Mouse (Mus musculus): ENCODE results near the gene Gm14190.
"Not testable (repeated sequence)": the region's sequence is repeated elsewhere in the genome, so short reads cannot be mapped to it uniquely, and the experiment has no call there.

Gene Gm14190

DNA sequence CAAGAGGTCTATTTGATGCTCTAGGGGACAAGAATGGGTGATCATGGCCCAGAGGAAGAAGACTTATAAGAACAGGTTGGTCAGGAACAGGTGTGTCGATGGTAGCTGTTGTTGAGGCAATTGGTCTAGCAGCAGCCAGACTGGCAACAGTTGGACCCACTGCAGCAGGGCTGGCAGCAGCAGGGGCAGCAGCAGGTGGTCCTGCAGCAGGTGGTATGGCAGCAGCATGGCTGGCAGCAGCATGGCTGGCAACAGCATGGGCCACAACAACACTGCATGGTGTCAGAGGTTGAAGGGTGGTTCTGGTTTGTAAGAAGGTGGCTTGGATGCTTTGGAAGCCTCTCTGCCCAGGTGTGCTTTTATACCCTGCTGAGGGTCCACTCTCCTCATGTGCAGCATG is at the start of gene Gm14190:
Gm14190 (minus strand) TSS at position 278 of the 400 bp plus-strand sequence.
- in situ Hi-C loops (cut with MboI; ENCODE audit: low pct_unique_long_range_greater_than_20kb in 1 of 2, low sequenced_read_pairs in 2 of 2, unreplicated experiment in 1 of 2): no loop called here

DNA sequence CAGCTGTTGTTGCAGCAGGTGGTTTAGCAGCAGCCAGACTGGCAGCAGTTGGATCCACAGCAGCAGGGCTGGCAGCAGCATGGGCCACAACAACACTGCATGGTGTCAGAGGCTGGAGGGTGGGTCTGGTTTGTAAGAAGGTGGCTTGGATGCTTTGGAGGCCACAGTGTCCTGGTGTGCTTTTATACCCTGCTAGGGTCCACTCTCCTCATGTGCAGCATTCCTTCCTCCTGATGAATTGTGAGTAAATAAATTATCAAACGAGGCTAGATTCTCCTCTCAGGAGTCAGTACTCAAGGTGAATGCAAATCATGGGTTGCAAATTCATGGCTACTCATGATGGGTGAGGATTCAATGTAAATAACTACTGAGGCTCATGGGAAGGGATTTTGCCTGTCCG is 43.6 kb upstream of the Gm14190 start, which contains the start of gene Gm14180:
Gm14180 (minus strand) TSS at position 101 of the 400 bp plus-strand sequence.
- in situ Hi-C loops (cut with MboI; ENCODE audit: low pct_unique_long_range_greater_than_20kb in 1 of 2, low sequenced_read_pairs in 2 of 2, unreplicated experiment in 1 of 2): no loop called here

DNA sequence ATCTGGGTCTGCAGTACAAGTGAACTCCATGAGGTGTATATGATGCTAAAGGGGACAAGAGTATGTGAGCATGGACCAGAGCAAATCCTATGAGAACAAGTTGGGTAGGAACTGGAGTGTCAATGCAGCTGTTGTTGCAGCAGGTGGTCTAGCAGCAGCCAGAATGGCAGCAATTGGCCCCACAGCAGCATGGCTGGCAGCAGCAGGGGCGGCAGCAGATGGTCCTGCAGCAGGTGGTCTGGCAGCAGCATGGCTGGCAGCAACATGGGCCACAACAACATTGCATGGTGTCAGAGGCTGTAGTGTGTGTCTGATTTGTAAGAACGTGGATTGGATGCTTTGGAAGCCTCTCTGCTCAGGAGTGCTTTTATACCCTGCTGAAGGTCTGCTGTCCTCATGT is 33.5 kb upstream of the Gm14190 start:
- in situ Hi-C loops (cut with MboI; ENCODE audit: low pct_unique_long_range_greater_than_20kb in 1 of 2, low sequenced_read_pairs in 2 of 2, unreplicated experiment in 1 of 2): no loop called here

DNA sequence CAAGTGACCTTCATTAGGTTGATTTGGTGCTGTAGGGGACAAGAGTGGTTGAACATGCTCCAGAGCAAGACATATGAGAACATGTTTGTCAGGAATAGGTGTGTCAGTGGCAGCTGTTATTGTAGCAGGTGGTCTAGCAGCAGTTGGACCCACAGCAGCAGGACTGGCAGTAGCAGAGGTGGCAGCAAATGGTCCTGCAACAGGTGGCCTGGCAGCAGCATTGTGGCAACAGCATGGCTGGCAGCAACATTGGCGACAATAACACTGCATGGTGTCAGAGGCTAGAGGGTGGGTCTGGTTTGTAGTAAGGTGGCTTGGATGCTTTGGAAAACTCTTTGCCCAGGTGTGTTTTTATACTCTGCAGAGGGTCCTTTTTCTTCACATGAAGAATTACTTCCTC is 28.2 kb upstream of the Gm14190 start:
- in situ Hi-C loops (cut with MboI; ENCODE audit: low pct_unique_long_range_greater_than_20kb in 1 of 2, low sequenced_read_pairs in 2 of 2, unreplicated experiment in 1 of 2): no loop called here

DNA sequence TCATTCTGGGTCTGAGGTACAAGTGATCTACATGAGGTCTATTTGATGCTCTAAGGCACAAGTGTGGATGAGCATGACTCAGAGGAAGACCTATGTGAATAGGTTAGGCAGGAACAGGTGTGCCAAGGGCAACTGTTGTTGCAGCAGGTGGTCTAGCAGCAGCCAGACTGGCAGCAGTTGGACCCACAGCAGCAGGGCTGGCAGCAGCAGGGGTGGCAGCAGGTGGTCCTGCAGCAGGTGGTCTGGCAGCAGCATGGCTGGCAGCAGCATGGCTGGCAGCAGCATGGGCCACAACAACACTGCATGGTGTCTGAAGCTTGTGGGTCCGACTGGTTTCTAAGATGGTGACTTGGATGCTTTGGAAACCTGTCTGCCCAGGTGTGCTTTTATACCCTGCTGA is 5.3 kb downstream of the Gm14190 start:
- in situ Hi-C loops (cut with MboI; ENCODE audit: low pct_unique_long_range_greater_than_20kb in 1 of 2, low sequenced_read_pairs in 2 of 2, unreplicated experiment in 1 of 2): not testable (repeated sequence)

DNA sequence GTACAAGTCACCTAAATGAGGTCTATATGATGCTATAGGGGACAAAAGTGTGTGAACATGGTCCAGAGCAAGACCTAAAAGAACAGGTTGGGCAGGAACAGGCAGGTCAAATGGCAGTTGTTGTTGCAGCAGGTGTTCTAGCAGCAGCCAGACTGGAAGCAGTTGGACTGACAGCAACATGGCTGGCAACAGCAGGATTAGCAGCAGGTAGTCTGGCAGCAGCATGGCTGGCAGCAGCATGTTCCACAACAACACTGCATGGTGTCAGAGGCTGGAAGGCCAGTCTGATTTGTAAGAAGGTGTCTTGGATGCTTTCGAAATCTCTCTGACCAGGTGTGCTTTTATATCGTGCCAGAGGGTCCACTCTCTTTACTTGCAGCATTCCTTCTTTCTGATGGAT is 7.1 kb downstream of the Gm14190 start:
- in situ Hi-C loops (cut with MboI; ENCODE audit: low pct_unique_long_range_greater_than_20kb in 1 of 2, low sequenced_read_pairs in 2 of 2, unreplicated experiment in 1 of 2): no loop called here

DNA sequence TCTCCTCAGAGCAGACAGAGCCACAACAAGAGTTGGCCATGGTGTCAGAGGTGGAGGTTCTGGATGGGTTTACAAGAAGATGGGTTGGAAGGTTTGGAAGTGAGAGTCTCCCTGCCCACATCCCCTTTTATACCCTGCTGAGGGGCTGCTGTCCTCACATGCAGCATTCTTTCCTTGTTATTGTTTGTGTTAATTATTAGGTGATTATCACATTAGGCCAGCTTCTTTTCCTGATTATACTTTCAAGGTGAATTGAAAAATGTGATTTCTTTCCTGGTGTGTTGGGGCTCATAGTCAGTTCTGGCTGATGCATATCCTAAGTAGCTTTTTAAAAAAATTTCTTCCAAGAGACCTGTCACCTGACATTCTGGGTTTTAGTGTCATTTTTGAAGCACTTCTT is 24.7 kb downstream of the Gm14190 start, which contains the start of gene Krtap4-6:
Krtap4-6 (minus strand) TSS at position 101 of the 400 bp plus-strand sequence.
- in situ Hi-C loops (cut with MboI; ENCODE audit: low pct_unique_long_range_greater_than_20kb in 1 of 2, low sequenced_read_pairs in 2 of 2, unreplicated experiment in 1 of 2): no loop called here

DNA sequence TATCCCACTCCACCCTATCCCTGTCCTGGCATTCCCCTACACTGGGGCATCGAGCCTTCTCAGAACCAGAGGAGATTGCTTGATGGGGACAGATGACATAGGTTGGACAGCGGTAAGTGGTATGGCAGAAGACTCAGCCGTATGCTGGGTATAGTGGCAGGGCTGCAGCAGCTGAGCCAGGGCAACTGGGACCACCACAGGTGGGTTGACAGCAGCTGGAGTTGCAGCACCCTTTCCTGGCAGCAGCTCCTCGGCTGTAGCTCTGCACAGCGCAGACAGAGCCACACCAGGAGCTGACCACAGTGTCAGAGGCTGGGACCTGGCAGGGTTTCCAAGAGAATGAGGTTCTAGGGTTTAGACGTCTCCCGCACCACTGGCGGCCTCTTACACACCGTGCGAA is 27.7 kb downstream of the Gm14190 start:
- in situ Hi-C loops (cut with MboI; ENCODE audit: low pct_unique_long_range_greater_than_20kb in 1 of 2, low sequenced_read_pairs in 2 of 2, unreplicated experiment in 1 of 2): no loop called here

DNA sequence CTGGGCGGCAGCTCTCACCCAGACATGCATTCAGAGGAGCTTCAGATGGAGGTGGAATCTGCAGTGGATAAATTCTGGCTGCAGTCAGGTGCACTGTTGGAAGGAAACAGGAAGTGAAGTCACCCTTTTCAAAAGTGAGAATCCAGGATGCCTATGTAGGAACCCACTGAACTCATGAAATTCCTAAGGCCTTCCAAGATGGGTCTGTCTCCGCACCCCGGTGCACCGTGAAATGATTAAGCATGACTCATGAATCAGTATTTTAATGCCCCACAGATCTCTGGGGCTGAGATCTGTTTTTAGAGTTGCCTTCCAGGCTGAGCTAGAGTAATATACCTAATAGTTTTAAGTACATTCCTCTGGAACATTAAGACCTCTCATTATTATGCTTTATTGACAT is 31.3 kb downstream of the Gm14190 start:
- in situ Hi-C loops (cut with MboI; ENCODE audit: low pct_unique_long_range_greater_than_20kb in 1 of 2, low sequenced_read_pairs in 2 of 2, unreplicated experiment in 1 of 2): no loop called here

DNA sequence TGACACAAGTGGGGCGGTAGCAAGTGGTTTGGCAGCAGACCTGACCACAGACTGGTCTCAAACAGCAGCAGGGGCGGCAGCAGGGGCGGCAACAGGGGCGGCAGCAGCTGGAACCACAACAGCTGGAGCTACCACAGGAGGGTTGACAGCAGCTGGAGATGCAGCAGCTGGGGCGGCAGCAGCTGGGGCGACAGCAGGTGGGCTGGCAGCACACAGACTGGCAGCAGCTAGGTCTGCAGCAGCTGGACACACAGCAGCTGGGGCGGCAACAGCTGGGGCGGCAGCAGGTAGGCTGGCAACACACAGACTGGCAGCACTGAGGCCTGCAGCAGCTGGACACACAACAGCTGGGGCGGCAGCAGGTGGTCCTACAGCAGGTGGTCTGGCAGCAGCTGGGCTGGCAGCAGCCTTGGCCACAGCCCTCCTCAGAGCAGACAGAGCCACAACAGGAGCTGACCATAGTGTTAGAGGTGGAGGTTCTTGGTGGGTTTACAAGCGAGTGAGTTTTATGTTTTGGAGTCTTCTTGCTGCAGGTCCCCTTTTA is 32.0 kb downstream of the Gm14190 start, which contains the start of gene Gm11563:
Gm11563 (minus strand) TSS at position 494 of the 544 bp plus-strand sequence.
- in situ Hi-C loops (cut with MboI; ENCODE audit: low pct_unique_long_range_greater_than_20kb in 1 of 2, low sequenced_read_pairs in 2 of 2, unreplicated experiment in 1 of 2): not testable (repeated sequence)

DNA sequence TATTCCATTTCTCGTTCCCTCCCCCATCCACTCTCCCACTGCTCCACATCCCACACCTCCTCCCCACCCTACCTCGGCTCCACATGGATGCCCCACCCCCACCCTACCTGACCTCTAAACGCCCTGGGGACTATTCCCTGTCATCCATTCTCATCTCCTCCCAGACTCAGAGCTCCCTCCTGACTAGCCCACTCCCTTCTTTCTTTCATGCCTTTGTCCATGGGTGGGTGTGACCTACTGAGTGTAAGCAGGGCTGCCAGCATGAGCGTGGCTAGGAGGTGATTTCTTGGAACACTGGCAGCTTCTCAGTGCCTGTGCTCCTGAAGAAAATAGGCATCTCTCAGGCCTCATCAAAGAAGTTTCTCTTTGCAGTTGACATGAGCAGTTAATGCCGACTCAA is 33.5 kb downstream of the Gm14190 start:
- in situ Hi-C loops (cut with MboI; ENCODE audit: low pct_unique_long_range_greater_than_20kb in 1 of 2, low sequenced_read_pairs in 2 of 2, unreplicated experiment in 1 of 2): no loop called here

DNA sequence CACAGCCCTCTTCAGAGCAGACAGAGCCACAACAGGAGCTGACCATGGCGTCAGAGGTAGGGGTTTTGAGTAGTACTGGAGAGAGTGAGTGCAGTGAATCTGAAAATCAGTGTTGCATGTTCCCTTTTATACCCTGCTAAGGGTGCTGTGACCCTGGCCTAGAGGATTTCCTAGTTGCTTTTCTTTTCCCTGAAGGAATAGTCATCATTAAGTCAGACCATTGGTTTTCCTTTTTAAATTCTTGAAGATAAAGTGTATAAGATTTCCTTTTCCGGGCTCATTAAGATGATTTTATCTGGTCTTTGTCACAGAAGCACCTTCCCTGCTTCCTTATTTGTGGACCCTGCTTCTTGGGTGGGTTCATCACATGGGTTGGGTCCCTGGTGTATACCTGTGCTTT is 40.4 kb downstream of the Gm14190 start, which contains the start of gene Gm11555:
Gm11555 (minus strand) TSS at position 101 of the 400 bp plus-strand sequence.
- in situ Hi-C loops (cut with MboI; ENCODE audit: low pct_unique_long_range_greater_than_20kb in 1 of 2, low sequenced_read_pairs in 2 of 2, unreplicated experiment in 1 of 2): no loop called here

DNA sequence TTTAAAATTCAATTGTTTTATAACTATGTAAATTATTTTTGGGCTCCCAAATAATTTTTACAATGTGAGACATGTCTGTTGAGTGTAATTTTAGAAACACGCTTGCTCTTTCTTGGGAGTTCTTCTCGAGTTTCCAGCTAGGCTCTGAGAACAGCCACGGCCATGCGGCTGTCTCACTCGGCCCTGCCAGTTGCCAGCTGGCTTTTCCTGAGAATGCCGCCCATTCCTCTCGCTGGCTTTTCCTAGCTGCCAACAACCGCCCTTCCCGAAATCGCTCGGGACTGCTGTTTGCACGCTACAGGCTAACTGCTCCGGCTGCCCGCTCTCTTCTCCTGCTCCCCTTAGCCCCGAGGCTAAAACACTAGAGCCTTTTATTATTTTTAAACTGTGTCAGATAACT is 44.1 kb downstream of the Gm14190 start:
- in situ Hi-C loops (cut with MboI; ENCODE audit: low pct_unique_long_range_greater_than_20kb in 1 of 2, low sequenced_read_pairs in 2 of 2, unreplicated experiment in 1 of 2): no loop called here

DNA sequence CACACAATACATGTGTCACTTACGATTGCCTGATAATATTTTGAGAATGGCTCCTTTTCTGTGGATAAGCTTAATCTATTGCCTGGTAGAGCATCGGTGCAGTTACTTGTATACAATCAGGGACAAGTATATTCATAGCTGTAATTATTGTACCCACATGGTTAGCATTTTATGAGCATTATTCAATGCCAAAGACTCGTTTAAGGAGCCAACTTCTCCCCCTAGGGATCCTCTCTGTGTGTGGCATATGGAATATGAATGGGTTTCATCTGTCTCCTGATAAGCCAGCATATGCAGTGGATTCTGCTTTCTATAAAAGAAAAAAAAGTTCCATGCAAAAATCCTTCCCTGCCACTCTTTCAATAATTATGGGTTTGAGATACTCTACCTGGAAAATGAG is 46.2 kb downstream of the Gm14190 start:
- in situ Hi-C loops (cut with MboI; ENCODE audit: low pct_unique_long_range_greater_than_20kb in 1 of 2, low sequenced_read_pairs in 2 of 2, unreplicated experiment in 1 of 2): no loop called here

DNA sequence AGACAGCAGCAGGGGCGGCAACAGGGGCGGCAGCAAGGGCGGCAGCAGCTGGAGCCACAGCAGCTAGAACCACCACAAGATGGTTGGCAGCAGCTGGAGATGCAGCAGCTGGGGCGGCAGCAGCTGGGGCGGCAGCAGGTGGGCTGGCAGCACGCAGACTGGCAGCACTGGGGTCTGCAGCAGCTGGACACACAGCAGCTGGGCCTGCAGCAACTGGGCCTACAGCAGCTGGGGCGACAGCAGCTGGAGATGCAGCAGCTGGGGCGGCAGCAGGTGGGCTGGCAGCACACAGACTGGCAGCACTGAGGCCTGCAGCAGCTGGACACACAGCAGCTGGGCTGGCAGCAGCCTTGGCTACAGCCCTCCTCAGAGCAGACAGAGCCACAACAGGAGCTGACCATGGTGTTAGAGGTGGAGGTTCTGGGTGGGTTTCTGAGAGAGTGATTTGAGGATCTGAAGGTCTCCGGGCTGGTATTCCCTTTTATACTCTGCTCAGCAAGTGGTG is 46.9 kb downstream of the Gm14190 start, which contains the start of gene Krtap4-7:
Krtap4-7 (minus strand) TSS at position 455 of the 505 bp plus-strand sequence.
- in situ Hi-C loops (cut with MboI; ENCODE audit: low pct_unique_long_range_greater_than_20kb in 1 of 2, low sequenced_read_pairs in 2 of 2, unreplicated experiment in 1 of 2): not testable (repeated sequence)

DNA sequence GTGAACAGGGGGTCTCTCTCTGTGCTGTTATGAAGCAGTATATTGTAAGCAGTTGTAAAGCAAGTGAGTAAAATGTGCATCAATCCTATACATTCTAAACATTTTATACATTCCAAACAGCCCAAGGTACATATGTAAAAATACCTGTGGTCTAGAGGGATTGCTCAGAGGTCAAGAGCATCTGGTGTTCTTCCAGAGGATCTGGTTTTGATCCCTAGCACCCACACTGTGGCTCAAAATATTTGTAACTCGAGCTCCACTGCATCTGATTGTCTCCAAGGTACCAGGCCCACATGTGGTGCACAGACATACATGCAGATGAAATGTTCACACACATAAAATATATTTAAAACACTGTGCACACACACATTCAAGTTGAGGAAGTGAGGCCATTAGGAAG is 49.6 kb downstream of the Gm14190 start:
- in situ Hi-C loops (cut with MboI; ENCODE audit: low pct_unique_long_range_greater_than_20kb in 1 of 2, low sequenced_read_pairs in 2 of 2, unreplicated experiment in 1 of 2): no loop called here
